Mouse (Mus musculus): ENCODE measurements around the gene Pank3. TPM values are rescaled to one million over a fixed set of nuclear protein-coding genes. Genes with fewer than 3 reads are reported as not detected.
"Not testable (repeated sequence)": the region's sequence is repeated elsewhere in the genome, so short reads cannot be mapped to it uniquely, and the experiment has no call there.

The Pank3 gene
- total RNA-seq, 4 experiments from 2014 or later: 37.2 to 39.6 (median 38.7) TPM

GRCm38 (mm10) chr11:35840282-35840681 is 71.0 kb downstream of the Pank3 start:
- no peak for DNase-seq (ENCODE audit: low spot score in 2 of 2)

DNA sequence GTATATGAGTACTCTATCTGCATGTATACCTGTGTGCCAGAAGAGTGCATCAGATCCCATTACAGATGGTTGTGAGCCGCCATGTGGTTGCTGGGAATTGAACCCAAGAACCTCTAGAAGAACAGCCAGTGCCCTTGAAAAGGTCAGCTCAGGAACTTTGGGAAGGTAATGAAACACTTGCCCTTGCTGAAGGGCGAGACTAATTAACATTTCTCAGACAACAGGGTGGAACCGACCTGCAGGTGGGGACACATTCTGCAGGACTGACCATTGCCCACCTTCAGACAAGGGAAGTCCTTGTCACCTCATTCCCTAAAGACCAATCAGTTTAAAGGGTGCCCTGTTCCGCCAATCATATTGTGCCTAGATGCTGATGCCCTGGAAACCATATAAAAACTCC is 71.5 kb downstream of the Pank3 start:
- DNase-seq (ENCODE audit: low spot score in 2 of 2): not testable (repeated sequence)

Small RNA genes lying within 50 kb of the gene (microRNA-seq; reads per million reads assigned to microRNA genes)
- 1.5 to 2.9 reads per million in 2 experiments for gene Mir103-1

Other genes starting within 250 kb of the Pank3 start
- gene Fbll1, start 29.4 kb downstream of the Pank3 start, total RNA-seq (2022): 10 to 100 TPM; 37.1 to 42.2 (median 41.1) TPM
- 10 to 100 TPM; 44.6 to 56.6 (median 51.4) TPM for gene Rars, start 65.0 kb downstream of the Pank3 start, total RNA-seq (2022)
- 10 to 100 TPM; 79.1 to 98.9 (median 90.3) TPM for gene Wwc1, start 211.0 kb downstream of the Pank3 start, total RNA-seq (2022)

Measured in layer of hippocampus, adult 8-10 months (tissue).